Mouse (Mus musculus): ENCODE measurements around the gene Olfr156.

DNA sequence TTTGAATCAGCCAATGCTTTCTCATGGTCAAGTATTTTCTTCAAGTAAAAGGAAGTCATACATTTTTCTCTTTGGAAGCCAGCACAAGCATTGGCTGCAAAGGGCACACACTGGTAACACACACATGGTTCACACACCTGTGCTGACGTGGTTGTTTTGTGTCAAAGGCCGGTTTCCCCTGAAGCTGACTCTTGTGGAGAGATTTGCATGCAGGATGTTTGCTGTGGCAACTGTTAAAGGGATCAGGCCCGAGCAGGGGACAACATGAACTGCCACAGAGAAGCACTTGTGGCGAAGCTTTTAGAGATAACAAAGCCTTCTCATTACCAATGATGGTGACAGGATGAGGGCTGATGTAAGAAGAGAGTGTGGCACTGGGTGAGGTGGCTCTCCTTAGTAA lies 11.1 kb upstream of the Olfr156 start:
- TF ChIP-seq POLR2A (IDR thresholded peaks at IDR 0.05; ENCODE audit: insufficient read depth, low read depth, low read length) (no peak), CTCF (IDR thresholded peaks at IDR 0.05; ENCODE audit: insufficient read depth, low read depth, low read length) (no peak)
